Mouse (Mus musculus): ENCODE measurements at regions not wholly inside any gene's neighbourhood (a gene's known extent, or its start where the extent isn't known, plus 50 kb on each side); places are given as distances from the start of the nearest gene placed in this dataset.

GRCm38 (mm10) chr12:29368107-29368819, 159.9 kb upstream of the Myt1l start:
- peak; percentile 61 for DNase-seq (ENCODE audit: low read depth, low spot score)

GRCm38 (mm10) chr12:29368820-29369175, 159.4 kb upstream of the Myt1l start:
- no peak for DNase-seq (ENCODE audit: low read depth, low spot score)

GRCm38 (mm10) chr12:29391756-29392155, 136.4 kb upstream of the Myt1l start:
- DNase-seq (ENCODE audit: low read depth, low spot score), result no peak

GRCm38 (mm10) chr12:29394271-29394670, 133.9 kb upstream of the Myt1l start:
- no peak for DNase-seq (ENCODE audit: low read depth, low spot score)

- no peak for DNase-seq (ENCODE audit: low read depth, low spot score)
Measured at GRCm38 (mm10) chr12:29394881-29395280, 133.3 kb upstream of the Myt1l start.

GRCm38 (mm10) chr12:29395401-29395982, 132.7 kb upstream of the Myt1l start:
- DNase-seq (ENCODE audit: low read depth, low spot score), result no peak

- no peak for DNase-seq (ENCODE audit: low read depth, low spot score)
Measured at GRCm38 (mm10) chr12:29404434-29404833, 123.8 kb upstream of the Myt1l start.

- no peak for DNase-seq (ENCODE audit: low read depth, low spot score)
Measured at GRCm38 (mm10) chr12:29409336-29410055, 118.7 kb upstream of the Myt1l start.

GRCm38 (mm10) chr12:29433936-29434335, 94.2 kb upstream of the Myt1l start:
- DNase-seq (ENCODE audit: low read depth, low spot score), result no peak

GRCm38 (mm10) chr12:29439343-29440019, 88.7 kb upstream of the Myt1l start:
- DNase-seq (ENCODE audit: low read depth, low spot score), result no peak

- peak; percentile 17 for DNase-seq (ENCODE audit: low read depth, low spot score)
Measured at GRCm38 (mm10) chr12:29465201-29465600, 63.0 kb upstream of the Myt1l start.
